Mouse (Mus musculus): ENCODE results near the gene Snx29.

Snx29 gene

GRCm38 (mm10) chr16:11626616-11627015 lies 303.9 kb downstream of the Snx29 start:
- intact Hi-C loops (cut with DNase I) = no loop called here

DNA sequence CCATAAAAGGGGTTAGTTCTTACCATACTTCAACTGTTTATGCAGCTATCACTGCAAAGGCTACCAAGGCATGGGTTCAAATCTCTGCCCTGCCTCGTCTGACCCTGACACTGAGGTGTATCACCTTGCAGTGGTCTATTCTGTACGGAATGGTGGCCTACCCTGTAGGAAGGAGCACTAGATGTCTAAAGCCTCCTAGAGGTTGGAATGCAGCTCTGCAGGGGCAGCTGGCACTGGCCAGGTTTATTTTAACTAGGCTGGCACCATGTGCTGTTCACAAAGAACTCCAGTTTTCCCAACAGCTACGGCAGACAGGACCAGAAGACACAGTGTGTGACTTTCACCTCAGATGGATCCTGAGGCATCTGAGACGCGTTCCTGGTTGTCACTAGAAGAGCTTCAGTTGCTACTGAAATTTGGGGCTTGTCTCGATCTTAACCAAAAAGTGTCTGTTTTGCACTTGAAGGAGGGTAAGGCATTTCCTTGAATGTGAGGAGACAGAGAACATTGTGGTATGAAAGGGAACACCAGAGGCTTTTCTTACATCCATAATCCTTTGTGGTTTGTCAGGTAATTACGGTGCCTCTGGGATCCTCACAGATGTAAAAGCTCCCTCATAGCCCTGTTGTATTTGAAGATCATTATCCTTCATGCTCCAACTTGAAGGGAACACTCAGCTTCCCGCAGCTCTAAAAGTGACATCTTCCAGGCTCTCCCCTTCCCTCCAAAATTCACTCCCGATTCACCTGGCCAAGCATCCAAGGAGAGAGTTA lies 305.3 kb downstream of the Snx29 start:
- intact Hi-C loops (cut with DNase I) = no loop called here

- intact Hi-C loops (cut with DNase I) = no loop called here
Measured at GRCm38 (mm10) chr16:11629704-11630103, 307.0 kb downstream of the Snx29 start.

- intact Hi-C loops (cut with DNase I) = no loop called here
Measured at GRCm38 (mm10) chr16:11630489-11630888, 307.8 kb downstream of the Snx29 start.

GRCm38 (mm10) chr16:11632205-11632747 lies 309.6 kb downstream of the Snx29 start:
- intact Hi-C loops (cut with DNase I) = no loop called here

DNA sequence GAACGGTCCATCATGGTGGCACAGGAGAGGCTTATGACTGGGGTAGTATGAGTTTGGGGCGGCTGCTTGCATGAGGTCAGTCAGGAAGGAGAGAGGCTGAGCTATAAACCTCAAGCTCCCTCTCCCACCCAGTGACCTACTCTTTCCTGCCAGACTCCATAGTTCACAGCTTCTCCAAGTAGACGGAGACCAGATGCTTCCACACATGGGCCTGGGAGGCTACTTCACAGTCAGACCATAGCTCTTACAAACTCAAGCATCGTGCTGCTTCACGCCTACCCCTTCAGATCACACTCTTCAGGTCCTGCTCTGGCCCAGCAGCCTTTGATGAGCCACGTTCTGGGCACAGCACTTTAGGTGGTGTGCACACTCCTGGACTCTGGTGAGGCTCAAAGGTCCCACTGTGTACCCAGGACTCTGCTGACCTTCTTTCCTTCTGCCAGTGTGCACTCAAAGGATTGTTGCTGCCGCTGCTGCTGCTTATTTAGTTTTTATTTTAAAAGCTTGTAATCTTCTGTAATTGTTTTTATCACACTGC lies 313.6 kb downstream of the Snx29 start:
- intact Hi-C loops (cut with DNase I) = no loop called here

DNA sequence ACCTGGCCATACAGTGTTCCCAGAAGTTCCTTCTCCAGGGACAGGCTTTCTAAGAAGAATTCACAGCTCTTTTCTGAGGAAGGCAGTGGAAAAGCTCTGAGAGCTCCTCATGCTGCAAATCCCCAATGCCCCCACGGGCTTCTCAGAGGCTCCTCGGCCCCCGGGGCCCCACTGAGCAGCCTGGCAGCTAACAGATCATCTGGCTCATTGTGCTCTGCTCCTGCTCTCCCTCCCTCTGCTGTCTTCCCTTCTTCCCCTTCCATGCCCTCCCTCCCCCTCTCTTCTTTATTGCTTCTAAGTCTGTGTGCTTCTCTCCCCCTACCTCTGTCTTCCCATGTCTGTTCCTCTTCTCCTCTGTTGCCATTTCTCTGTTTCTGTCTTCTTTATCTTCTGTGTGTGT lies 314.2 kb downstream of the Snx29 start:
- intact Hi-C loops (cut with DNase I) = no loop called here

DNA sequence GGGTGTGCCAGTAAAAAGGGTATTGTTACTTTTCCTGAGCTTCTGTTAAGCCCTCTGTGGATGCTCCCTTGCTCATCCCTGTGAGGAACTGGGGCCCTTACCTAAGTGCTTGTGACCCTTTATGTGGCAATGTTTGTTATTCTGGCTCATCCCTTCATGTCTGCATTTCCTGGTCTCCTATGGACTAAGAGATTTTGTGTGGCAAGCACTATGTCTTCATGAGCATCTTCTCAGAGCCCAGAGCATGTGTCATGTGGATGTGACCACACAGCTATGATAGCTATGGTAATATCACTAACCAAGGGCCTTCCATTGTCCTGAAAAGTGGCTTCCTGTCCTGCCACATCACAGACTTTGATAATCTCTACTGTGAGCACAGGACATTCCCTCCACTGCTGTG lies 315.1 kb downstream of the Snx29 start:
- intact Hi-C loops (cut with DNase I) = no loop called here

GRCm38 (mm10) chr16:11638739-11639138 lies 316.0 kb downstream of the Snx29 start:
- intact Hi-C loops (cut with DNase I) = no loop called here

DNA sequence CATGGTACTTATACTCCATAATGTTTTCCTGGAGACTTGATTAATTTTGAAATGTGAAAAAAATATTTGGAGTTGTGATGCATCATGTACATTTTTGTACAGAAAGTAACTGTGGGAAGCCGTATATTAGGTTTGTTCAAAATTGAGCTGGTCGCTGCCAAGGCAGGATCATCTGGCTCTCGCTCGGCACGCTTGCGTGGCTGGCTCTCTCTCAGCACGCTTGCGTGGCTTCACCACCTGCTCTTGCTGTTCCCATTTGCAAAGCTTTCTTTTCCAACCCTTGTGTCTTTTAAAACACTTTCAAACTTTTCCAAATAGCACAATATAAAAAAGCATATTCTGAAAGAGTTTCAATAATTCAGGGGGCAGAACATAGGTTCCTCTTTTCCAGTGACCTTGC lies 317.2 kb downstream of the Snx29 start:
- intact Hi-C loops (cut with DNase I) = no loop called here

DNA sequence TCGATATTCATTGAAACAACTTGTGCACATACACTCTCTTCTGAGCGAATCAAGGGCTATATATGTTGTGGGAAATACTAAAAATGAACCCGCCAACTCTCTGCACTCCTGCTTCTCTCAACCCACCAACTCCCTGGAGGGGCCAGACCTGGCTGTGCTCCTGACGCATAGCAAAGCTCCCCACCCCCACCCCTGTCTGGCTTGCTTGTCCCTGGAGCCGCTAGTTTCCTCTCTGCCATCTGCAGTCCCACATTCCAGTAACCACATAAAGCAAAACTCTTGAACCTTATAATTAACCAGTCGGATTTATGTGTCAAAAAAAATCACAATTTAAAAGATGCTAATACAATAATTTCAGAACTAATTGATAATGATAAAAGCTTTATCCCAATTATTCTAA lies 320.9 kb downstream of the Snx29 start:
- intact Hi-C loops (cut with DNase I) = no loop called here

DNA sequence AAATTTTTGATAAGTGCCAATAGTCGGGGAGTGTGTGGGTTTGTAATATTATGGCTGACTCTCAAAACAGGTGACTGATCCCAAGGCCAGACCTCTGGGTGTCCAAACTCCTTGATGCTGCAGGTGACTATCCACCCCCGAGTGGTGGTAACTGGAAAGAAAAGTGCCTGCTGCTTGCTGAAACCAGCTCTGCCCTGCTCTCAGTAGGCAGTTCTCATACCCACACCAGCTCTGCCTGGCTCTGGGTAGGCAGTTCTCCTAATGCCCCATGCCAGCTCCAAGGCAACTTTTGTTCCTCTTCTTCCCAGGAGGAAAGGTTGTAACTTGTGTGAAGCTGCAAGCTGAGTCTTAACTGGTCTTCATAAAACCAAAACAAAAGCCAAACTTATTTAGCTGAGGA lies 321.7 kb downstream of the Snx29 start:
- intact Hi-C loops (cut with DNase I) = no loop called here

GRCm38 (mm10) chr16:11645668-11646067 lies 323.0 kb downstream of the Snx29 start:
- intact Hi-C loops (cut with DNase I) = no loop called here

DNA sequence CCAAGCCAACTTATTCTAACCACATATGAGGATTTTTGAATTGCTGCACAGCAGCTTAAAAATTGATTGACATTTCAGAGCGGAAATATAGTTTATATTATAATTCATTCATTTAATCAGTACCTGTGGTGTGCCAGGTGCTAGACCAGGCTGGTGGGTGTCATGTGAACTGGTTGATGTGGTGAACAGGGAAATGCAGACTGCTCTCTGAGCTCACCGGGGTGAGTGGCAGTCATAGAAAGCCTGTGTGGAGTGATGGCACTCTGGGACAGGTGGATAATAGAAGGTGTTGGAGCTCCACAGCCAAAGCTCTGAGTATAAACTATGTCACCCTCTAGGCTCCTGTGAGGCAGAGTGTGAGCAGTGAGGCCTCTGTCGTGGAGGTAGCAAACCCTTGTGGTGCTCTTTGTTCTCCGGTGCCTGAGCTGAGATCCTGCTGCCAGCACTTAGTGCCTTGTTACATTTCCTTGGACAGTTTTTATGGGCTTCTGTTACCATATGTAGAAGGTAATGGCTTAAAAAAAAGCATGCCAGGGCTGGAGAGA lies 324.1 kb downstream of the Snx29 start:
- intact Hi-C loops (cut with DNase I) = no loop called here

DNA sequence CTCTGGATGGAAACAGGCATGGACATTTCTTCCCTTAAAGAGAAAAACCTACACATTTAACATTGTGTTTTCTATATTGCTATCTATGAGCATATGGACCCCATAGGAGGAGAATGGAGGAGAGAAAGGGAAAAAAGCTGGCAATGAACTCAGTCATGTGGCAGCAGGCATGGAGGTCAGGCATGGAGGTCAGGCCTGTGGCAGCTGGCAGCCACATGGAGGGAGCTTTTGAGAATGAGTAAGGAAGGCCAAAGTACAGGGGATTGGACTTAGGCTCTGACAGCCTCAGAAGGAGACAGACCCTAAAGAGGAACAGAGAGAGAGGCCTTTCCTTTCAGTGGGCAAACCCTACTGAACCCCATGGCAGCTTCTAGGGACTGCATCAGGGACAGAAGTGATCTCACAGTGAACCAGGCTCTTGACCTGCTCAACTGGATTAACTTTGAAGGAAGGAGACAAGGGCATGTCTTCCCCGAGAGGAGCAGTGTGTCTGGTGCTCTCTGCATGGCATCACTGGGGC lies 325.5 kb downstream of the Snx29 start:
- intact Hi-C loops (cut with DNase I) = no loop called here

- intact Hi-C loops (cut with DNase I) = no loop called here
Measured at GRCm38 (mm10) chr16:11652686-11653366, 330.1 kb downstream of the Snx29 start.

GRCm38 (mm10) chr16:11655893-11656292 lies 333.2 kb downstream of the Snx29 start:
- intact Hi-C loops (cut with DNase I) = no loop called here

DNA sequence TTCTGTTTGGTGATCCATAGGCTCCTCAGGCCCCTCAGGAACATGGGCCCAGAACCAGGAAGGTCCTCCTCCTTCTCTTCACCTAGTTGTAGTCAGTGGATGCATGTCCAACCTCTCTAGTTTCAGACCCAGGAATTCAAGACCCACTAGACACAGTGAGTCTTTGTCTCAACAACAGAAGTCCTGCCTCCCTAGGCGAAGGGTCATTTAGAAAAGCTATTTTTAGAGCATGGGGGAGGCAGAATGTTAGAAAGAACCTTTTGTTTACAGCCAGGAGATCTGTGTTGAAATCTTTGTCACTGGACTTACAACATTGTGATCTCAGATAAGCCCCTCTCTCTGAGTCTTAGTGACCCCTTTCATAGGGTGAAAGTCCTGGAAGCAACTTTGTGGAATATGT lies 334.4 kb downstream of the Snx29 start:
- intact Hi-C loops (cut with DNase I) = no loop called here

DNA sequence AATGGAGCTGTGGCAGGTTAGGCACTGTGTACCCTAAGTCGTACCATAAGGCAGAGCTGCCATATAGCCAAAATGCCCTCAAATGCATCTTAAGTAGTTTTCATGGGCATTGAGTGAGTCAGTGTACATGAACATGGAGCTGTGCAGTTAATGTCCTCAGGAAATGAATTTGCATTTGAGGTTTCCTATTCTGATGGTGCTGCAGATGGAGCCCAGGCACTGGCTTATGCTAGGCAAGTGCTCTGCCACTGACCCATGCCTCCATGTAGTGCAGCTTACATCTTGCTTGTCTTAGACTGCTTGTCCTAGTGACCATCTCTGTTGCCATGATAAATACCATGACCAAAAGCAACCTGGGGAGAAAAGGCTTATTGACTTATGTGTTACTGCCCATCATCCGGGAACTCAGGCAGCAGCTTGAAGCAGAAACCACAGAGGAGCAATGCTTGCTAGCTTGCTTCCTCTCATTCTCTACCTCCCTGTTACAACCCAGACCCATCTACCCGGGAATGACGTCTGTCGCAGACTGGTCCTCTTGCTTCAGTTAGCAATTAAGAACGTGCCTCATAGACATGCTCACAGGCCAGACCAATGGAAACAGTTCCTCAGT lies 336.5 kb downstream of the Snx29 start:
- intact Hi-C loops (cut with DNase I) = no loop called here

- intact Hi-C loops (cut with DNase I) = no loop called here
Measured at GRCm38 (mm10) chr16:11664896-11665705, 342.4 kb downstream of the Snx29 start.

- intact Hi-C loops (cut with DNase I) = no loop called here
Measured at GRCm38 (mm10) chr16:11665869-11666268, 343.2 kb downstream of the Snx29 start.
